Mouse (Mus musculus) liver, embryonic 14.5 days (tissue): Measurements from ENCODE around the gene Tpm3.

ENCODE experiments used
- CTCF ChIP-seq: IDR thresholded peaks from 2 replicates; pipeline ENCODE4 v1.5.1; 2016; ENCODE audit warnings: antibody characterized with exemption, low read depth, control low read depth
- EP300 ChIP-seq: IDR thresholded peaks from 2 replicates; pipeline ENCODE4 v1.6.1; 2016; ENCODE audit warnings: antibody characterized with exemption, low read depth

DNA sequence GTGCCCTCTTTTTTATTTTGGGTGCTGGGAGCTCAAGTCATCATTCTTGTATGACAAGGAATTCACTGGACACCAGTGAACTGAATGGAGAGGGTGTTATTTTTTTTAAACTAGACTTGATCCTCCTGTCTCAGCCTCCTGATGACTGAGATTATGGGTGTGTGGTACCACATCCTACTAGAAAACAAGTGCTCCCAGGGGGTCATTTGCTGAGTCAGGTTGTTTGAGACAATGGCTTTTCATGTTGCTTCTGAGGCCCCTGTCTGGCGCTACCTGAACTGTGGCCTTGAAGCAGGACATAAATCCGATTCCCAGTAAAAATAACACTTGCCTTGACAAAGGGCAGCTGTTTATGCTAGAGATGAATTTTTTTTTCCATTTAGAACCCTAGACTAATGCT lies 30.7 kb downstream of the Tpm3 start:
- TF ChIP-seq CTCF (no peak), EP300 (no peak)
